Mouse (Mus musculus) hindbrain, embryonic 15.5 days (tissue): ENCODE results near the gene Mitd1. TPM values are rescaled to one million over a fixed set of nuclear protein-coding genes. Genes with fewer than 3 reads are reported as not detected.

Experiments used
- ATAC-seq: fragments of 200-750 bp; cut with Nextera tagmentation; 2 replicates; pipeline ENCODE4 v1.8.0; 2017; ENCODE audit warnings: low read depth, moderate number of reproducible peaks, moderate TSS enrichment; ENCODE audit not compliant: low FRiP score
- H3K27ac ChIP-seq: fragments of 300-500 bp; sonication (generic); replicated peaks from 2 replicates; pipeline ENCODE4 v1.5.1; 2015; ENCODE audit warnings: mild to moderate bottlenecking, inconsistent platforms
- H3K27me3 ChIP-seq: fragments of 300-500 bp; sonication (generic); 2 replicates; pipeline ENCODE4 v1.6.1; 2015; ENCODE audit warnings: control low read depth, inconsistent platforms
- H3K36me3 ChIP-seq: fragments of 300-500 bp; sonication (generic); 2 replicates; pipeline ENCODE4 v1.6.1; 2015; ENCODE audit warnings: control low read depth, inconsistent platforms
- H3K4me1 ChIP-seq: fragments of 300-500 bp; sonication (generic); replicated peaks from 2 replicates; pipeline ENCODE4 v1.6.1; 2015; ENCODE audit warnings: control low read depth, inconsistent platforms
- H3K4me2 ChIP-seq: fragments of 300-500 bp; sonication (generic); 2 replicates; pipeline ENCODE4 v1.6.1; 2015; ENCODE audit warnings: moderate library complexity, mild to moderate bottlenecking, inconsistent platforms
- H3K4me3 ChIP-seq: fragments of 300-500 bp; sonication (generic); 2 replicates; pipeline ENCODE4 v1.5.1; 2015; ENCODE audit warnings: mild to moderate bottlenecking, inconsistent platforms
- H3K9ac ChIP-seq: fragments of 300-500 bp; sonication (generic); 2 replicates; pipeline ENCODE4 v1.6.1; 2015; ENCODE audit warnings: inconsistent platforms
- H3K9me3 ChIP-seq: fragments of 300-500 bp; sonication (generic); 2 replicates; pipeline ENCODE4 v1.6.1; 2016; ENCODE audit warnings: control low read depth, inconsistent platforms
- WGBS: fragments of 180-500 bp; shearing (Covaris S2); methylation state at CpG from one replicate; pipeline ENCODE4 v1.1.7; 2015; 5-methylcytosine and 5-hydroxymethylcytosine counted together
- polyA plus RNA-seq: library from polyadenylated mRNA; unstranded; fragments of >200 nt; fragmentation: Nextera tagmentation; extraction: Ambion mirVana; gene quantifications from 2 replicates; pipeline ENCODE4 v1.2.1, GENCODE M21; 2015

The Mitd1 gene
- polyA plus RNA-seq, 1 experiment from 2014 or later, result 14.4 TPM

GRCm38 (mm10) chr1:37889206-37889605, 1.0 kb downstream of the Mitd1 start:
- Histone ChIP-seq H3K4me1 (peaks cover 25% of the 10 kb centered on the region), H3K27me3 (no peaks in the 10 kb centered on the region), H3K27ac (no peak overlapping the region), H3K9me3 (no peaks in the 10 kb centered on the region), H3K4me3 (peak overlapping the region; percentile 87), H3K4me2 (peak overlapping the region; percentile 89), H3K36me3 (peaks cover 8% of the 10 kb centered on the region; the same call in 1 of the 2 replicates), H3K9ac (peak overlapping the region; percentile 82; the same call in 1 of the 2 replicates)
- WGBS, result 86% methylated on average over 7 of the region's 7 CpGs
- ATAC-seq, result no peak

GRCm38 (mm10) chr1:37884451-37884850, 5.8 kb downstream of the Mitd1 start:
- Histone ChIP-seq H3K9ac (no peak overlapping the region), H3K36me3 (peaks cover 26% of the 10 kb centered on the region; the same call in 1 of the 2 replicates), H3K27me3 (no peaks in the 10 kb centered on the region), H3K27ac (no peak overlapping the region), H3K9me3 (no peaks in the 10 kb centered on the region), H3K4me3 (no peak overlapping the region), H3K4me1 (peaks cover 6% of the 10 kb centered on the region), H3K4me2 (no peak overlapping the region)
- WGBS, result 76% methylated on average over 4 of the region's 4 CpGs
- no peak for ATAC-seq

GRCm38 (mm10) chr1:37883411-37883810, 6.8 kb downstream of the Mitd1 start:
- Histone ChIP-seq H3K4me3 (no peak overlapping the region), H3K9me3 (no peaks in the 10 kb centered on the region), H3K4me2 (no peak overlapping the region), H3K9ac (no peak overlapping the region), H3K27ac (no peak overlapping the region), H3K27me3 (no peaks in the 10 kb centered on the region), H3K36me3 (peaks cover 36% of the 10 kb centered on the region), H3K4me1 (no peaks in the 10 kb centered on the region)
- 94% methylated on average over 4 of the region's 4 CpGs for WGBS
- ATAC-seq, result no peak

GRCm38 (mm10) chr1:37877736-37878460, 12.3 kb downstream of the Mitd1 start:
- Histone ChIP-seq H3K4me2 (no peak overlapping the region), H3K4me3 (no peak overlapping the region), H3K27ac (no peak overlapping the region), H3K36me3 (peaks cover 56% of the 10 kb centered on the region), H3K27me3 (no peaks in the 10 kb centered on the region), H3K4me1 (peaks cover 4% of the 10 kb centered on the region), H3K9me3 (no peaks in the 10 kb centered on the region), H3K9ac (no peak overlapping the region)
- no peak for ATAC-seq
- 92% methylated on average over 13 of the region's 13 CpGs for WGBS

- no peaks in the 10 kb centered on the region for H3K9me3 ChIP-seq
- no peak for ATAC-seq
- H3K4me2 ChIP-seq, result peak overlapping the region; percentile 84
- peak overlapping the region; percentile 46 for H3K4me3 ChIP-seq
- no peak overlapping the region for H3K9ac ChIP-seq
- no peak overlapping the region for H3K27ac ChIP-seq
- peaks cover 15% of the 10 kb centered on the region for H3K4me1 ChIP-seq
- no peaks in the 10 kb centered on the region for H3K27me3 ChIP-seq
- H3K36me3 ChIP-seq, result peaks cover 30% of the 10 kb centered on the region
- 98% methylated on average over 4 of the region's 4 CpGs for WGBS
Observed at GRCm38 (mm10) chr1:37873157-37873556, 17.1 kb downstream of the Mitd1 start.

- H3K4me1 ChIP-seq, result peaks cover 15% of the 10 kb centered on the region
- H3K4me2 ChIP-seq, result peak overlapping the region; percentile 84
- peak overlapping the region; percentile 80 for H3K27ac ChIP-seq
- peak overlapping the region; percentile 49 for H3K9ac ChIP-seq
- H3K9me3 ChIP-seq, result no peaks in the 10 kb centered on the region
- peak overlapping the region; percentile 46 for H3K4me3 ChIP-seq
- H3K36me3 ChIP-seq, result peaks cover 25% of the 10 kb centered on the region
- 7% methylated on average over 33 of the region's 33 CpGs for WGBS
- peak; percentile 91 for ATAC-seq
- no peaks in the 10 kb centered on the region for H3K27me3 ChIP-seq
Observed at GRCm38 (mm10) chr1:37872131-37873067, 17.8 kb downstream of the Mitd1 start.

GRCm38 (mm10) chr1:37871704-37872103, 18.5 kb downstream of the Mitd1 start, which contains the start of gene Lipt1:
Lipt1 (plus strand) TSS chr1:37871738.
- no peaks in the 10 kb centered on the region for H3K27me3 ChIP-seq
- H3K4me2 ChIP-seq, result peak within 1 kb of the TSS; percentile 84
- H3K4me1 ChIP-seq, result peaks cover 15% of the 10 kb centered on the region
- H3K27ac ChIP-seq, result peak within 1 kb of the TSS; percentile 80
- peaks cover 19% of the 10 kb centered on the region for H3K36me3 ChIP-seq
- peak; percentile 67 for ATAC-seq
- H3K9me3 ChIP-seq, result no peaks in the 10 kb centered on the region
- peak within 1 kb of the TSS; percentile 49 for H3K9ac ChIP-seq
- H3K4me3 ChIP-seq, result peak within 1 kb of the TSS; percentile 46
- 7% methylated on average over 7 of the region's 7 CpGs for WGBS

GRCm38 (mm10) chr1:37869362-37869761, 20.8 kb downstream of the Mitd1 start:
- no peak overlapping the region for H3K27ac ChIP-seq
- H3K4me1 ChIP-seq, result peaks cover 22% of the 10 kb centered on the region
- no peak for ATAC-seq
- no peaks in the 10 kb centered on the region for H3K36me3 ChIP-seq
- no peaks in the 10 kb centered on the region for H3K9me3 ChIP-seq
- H3K27me3 ChIP-seq, result no peaks in the 10 kb centered on the region
- H3K4me3 ChIP-seq, result no peak overlapping the region
- H3K9ac ChIP-seq, result no peak overlapping the region
- H3K4me2 ChIP-seq, result no peak overlapping the region
- WGBS, result 47% methylated on average over 2 of the region's 2 CpGs

- Histone ChIP-seq H3K9ac (no peak overlapping the region), H3K4me2 (no peak overlapping the region), H3K27ac (no peak overlapping the region), H3K36me3 (no peaks in the 10 kb centered on the region), H3K9me3 (no peaks in the 10 kb centered on the region), H3K4me1 (peaks cover 22% of the 10 kb centered on the region), H3K27me3 (no peaks in the 10 kb centered on the region), H3K4me3 (no peak overlapping the region)
- no peak for ATAC-seq
- WGBS, result 68% methylated on average over 10 of the region's 10 CpGs
Observed at GRCm38 (mm10) chr1:37868640-37869039, 21.6 kb downstream of the Mitd1 start.

- no peaks in the 10 kb centered on the region for H3K9me3 ChIP-seq
- no peak for ATAC-seq
- WGBS, result 70% methylated on average over 10 of the region's 10 CpGs
- no peak overlapping the region for H3K4me3 ChIP-seq
- H3K27ac ChIP-seq, result no peak overlapping the region
- H3K4me1 ChIP-seq, result peaks cover 24% of the 10 kb centered on the region
- no peak overlapping the region for H3K4me2 ChIP-seq
- H3K27me3 ChIP-seq, result no peaks in the 10 kb centered on the region
- no peaks in the 10 kb centered on the region for H3K36me3 ChIP-seq
- no peak overlapping the region for H3K9ac ChIP-seq
Observed at GRCm38 (mm10) chr1:37867684-37868322, 22.4 kb downstream of the Mitd1 start.

GRCm38 (mm10) chr1:37867056-37867455, 23.2 kb downstream of the Mitd1 start:
- Histone ChIP-seq H3K36me3 (no peaks in the 10 kb centered on the region), H3K4me1 (peaks cover 19% of the 10 kb centered on the region), H3K4me3 (no peak overlapping the region), H3K27me3 (no peaks in the 10 kb centered on the region), H3K9me3 (no peaks in the 10 kb centered on the region), H3K9ac (no peak overlapping the region), H3K27ac (no peak overlapping the region), H3K4me2 (no peak overlapping the region)
- ATAC-seq, result no peak
- WGBS, result 74% methylated on average over 1 of the region's 1 CpGs
